Mouse (Mus musculus) ES-E14 (cell line): ENCODE results near the gene Tns1.

ENCODE experiments used
- HCFC1 ChIP-seq: IDR thresholded peaks from 2 replicates; pipeline ENCODE4 v1.6.1; 2012; ENCODE audit warnings: low read length, inconsistent platforms, borderline replicate concordance; ENCODE audit not compliant: insufficient read depth
- MAFK ChIP-seq: IDR thresholded peaks from 2 replicates; pipeline ENCODE4 v1.6.1; 2014; ENCODE audit warnings: mild to moderate bottlenecking, low read depth, low read length, inconsistent platforms; ENCODE audit not compliant: insufficient read depth
- ZC3H11A ChIP-seq: IDR thresholded peaks from 2 replicates; pipeline ENCODE4 v1.6.1; 2012; ENCODE audit warnings: low read depth, mild to moderate bottlenecking, inconsistent platforms, low read length, borderline replicate concordance
- ZNF384 ChIP-seq: IDR thresholded peaks from 2 replicates; pipeline ENCODE4 v1.6.1; 2012; ENCODE audit warnings: low read depth, low read length, inconsistent platforms

GRCm38 (mm10) chr1:74123215-74123614 is 1.0 kb downstream of the Tns1 start:
- no peak for TF ChIP-seq MAFK
- TF ChIP-seq HCFC1, result no peak
- TF ChIP-seq ZC3H11A, result no peak
- no peak for TF ChIP-seq ZNF384
